Mouse (Mus musculus): ENCODE data around the gene Lep.

The Lep gene

DNA sequence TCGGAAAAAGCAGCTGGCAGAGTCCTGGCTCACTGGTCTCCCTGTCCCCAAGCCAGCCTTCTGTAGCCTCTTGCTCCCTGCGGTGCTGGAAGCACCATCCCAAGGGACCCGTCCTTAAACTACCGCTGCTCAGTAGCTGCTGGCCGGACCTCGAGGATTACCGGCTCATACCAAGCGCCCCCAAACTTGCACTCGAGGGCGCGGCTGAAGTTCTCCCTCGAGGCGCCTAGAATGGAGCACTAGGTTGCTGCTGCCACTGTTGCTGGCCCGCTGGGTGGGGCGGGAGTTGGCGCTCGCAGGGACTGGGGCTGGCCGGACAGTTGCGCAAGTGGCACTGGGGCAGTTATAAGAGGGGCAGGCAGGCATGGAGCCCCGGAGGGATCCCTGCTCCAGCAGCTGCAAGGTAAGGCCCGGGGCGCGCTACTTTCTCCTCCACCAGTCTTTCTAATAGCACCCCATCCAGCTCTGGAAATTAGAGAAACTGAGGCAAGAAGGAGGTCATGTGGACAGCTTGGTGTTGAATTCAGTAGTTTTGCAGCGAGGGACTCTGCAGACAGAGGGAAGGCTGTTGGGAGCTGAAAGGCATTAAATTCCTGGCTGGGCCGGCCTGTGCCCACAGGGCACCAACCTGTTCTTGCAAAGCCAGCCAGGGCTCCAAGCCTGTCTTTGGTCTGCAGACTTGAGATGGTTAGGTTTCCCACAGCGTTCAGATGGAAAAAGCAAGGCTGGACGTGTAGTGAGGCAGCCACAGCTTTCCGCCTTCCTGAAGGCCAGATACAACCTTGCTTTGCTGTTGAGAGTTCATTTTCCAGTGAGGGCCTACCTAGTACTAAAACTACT is at the start of gene Lep:
Lep (plus strand) TSS at position 375 of the 840 bp plus-strand sequence.
- DNase-seq (ENCODE audit: low spot score in 2 of 2) = no peak

DNA sequence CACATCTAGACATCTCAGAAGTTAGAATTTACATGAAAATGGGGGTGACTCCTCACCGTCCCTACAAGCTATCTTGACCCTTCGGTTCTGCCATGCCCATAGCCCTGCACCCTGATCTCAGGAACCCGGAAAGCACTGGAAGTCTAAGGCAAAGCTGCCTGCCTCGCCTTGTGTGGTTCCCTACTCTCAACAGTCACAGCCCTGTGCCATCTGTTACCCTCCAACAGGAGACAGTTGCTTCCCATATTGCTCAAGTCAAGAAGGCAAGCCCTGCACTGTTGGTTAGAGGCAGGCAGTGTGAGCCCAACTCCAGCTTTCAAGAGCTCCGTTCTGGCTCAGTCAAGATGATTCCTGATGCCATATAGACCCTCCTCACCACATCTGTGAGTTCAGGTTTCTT is 48.4 kb upstream of the Lep start:
- no peak for DNase-seq (ENCODE audit: low spot score in 2 of 2)

DNA sequence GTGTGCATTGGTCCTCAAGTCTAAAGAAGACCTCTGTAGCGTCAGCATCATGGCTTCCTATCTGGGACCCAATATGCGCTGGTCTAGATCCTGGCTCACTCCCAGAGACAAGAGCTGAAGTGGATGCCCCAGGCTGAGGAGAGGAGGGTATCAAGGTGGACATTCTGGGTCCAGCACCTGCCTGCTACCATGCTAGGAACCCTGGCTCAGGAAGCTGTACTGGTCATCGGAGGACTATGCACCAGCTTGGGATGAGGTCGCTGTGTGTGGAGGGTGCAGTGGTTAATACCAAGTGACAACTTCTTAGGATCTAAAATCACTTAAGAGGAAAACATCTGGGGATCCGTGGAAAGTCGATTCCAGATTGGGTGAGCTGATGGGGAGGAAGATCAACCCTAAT is 46.8 kb upstream of the Lep start:
- DNase-seq (ENCODE audit: low spot score in 2 of 2) = no peak

DNA sequence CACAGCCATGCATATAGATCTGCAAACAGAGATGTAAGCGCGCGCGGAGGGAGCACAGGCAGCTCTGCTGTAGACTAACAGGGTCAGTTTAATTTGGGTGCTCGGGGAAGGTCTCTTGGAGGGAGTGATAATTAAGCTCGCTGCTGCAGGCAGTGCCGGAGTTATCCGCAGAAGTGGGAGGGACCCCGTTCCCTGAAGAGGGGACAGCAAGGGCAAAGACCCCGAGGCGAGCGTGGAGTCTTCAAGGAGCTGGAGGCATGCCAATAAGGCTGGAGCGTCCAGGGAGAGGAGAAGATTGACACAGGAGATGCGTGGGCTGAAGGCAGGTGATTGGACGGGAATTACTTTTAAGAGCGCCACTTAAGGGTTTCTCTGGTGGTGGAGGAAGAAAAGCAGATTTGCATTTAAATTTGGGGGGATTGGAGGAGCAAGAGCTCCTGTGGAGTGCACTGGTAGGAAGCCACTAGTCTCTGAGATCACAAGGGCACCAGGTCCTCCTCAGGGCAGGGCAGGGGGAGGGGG is 43.1 kb upstream of the Lep start:
- DNase-seq (ENCODE audit: low spot score in 2 of 2) = no peak

DNA sequence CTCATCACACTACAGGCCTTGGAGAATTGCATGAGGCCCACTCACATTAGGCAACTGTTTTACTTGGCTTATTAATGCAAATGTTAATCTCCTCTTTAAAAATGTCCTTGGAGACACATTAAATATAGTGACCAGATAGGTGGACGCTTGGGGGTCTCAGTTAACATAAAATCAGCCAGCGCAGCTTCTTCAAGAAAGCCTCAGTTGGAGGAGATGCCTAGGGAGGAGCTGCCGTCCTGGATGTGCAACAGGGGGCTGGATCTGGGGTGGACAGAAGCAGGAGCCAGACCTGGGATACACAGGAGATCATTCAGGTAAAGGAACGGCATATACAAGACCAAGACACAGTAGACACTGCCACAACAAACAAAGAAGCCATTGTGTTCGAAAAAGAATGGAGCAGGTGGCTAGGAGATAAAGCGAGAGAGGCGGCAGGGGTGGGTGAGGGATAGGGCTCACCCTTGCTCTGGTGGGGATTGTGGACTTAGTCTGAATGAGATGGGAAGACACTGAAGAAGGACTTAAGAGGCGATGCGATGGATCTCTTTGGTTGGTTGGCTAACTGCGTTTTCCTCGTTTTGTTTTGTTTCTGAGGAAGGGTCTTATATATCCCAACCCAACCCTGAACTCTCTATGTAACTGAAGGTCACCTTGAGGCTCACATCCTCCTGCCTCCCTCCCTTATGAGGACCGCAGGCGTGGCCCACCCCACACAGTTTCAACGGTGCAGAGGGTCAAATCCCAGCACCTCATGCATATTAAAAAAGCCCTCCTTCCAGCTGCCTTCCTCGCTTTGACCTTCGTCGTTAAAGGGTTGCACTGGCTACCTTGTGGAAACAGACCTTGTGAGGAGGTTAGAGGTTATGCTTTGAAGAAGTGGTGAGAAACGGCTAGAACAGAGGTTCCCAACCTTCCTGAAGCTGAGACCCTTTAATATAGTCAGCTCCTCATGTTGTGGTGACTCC is 40.0 kb upstream of the Lep start:
- no peak for DNase-seq (ENCODE audit: low spot score in 2 of 2)

DNA sequence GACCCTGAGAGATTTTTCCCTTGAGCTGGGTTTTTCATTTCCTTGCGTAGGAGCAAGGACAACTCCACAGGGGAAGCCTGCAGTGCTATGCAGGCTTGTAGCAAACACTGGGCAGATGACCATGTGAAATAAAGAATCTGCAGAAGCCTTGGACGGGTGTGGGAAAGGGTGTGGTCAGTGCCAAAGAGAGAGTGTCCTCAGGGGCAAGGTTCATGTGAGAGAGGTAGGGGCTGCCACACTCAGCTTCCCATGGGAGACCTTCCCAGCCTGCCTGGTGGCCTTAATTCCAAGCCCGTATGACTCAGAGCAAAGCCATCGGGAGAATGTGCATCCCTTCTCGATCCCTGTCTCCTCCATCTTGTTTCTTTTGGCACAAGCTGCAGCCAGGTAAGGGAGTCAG is 39.1 kb upstream of the Lep start:
- no peak for DNase-seq (ENCODE audit: low spot score in 2 of 2)

DNA sequence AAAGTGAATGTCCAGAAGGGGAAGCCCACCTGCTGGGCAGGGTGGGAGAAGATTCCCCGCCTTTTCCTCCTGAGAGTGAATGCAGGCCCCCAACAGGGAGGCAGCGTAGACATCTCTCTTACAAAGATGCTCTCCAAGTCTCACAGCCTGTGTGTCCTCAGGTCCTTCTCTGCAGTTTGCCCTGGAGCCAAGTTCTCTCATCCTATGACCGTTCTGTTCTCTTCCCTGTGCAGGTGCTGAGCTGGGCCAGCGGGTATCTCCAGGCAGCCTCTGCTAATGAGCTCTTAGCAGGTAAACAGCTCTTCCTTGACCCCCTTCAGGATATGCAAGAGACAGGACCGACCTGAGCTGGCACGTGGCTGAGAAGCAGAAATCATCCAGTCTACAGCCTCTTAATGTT is 38.5 kb upstream of the Lep start:
- no peak for DNase-seq (ENCODE audit: low spot score in 2 of 2)

DNA sequence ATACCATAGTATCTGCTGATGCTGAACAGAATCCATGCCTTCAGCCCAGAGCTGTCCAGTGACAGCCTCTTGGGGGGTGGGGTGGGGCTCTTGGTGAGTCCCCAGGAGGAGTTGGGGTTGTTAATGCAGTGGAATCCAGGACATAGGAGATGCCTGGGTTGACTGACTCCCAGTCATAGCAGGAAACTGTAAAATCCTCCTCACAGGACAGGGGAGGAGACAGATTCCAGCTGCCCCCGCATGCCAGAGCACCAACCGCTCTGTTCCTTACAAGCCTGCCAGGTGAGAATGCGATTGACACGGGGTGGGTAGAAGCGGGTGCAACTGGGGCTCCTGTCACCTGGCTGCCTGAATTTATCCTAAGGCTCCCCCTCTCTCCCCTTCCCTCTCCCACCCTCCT is 37.9 kb upstream of the Lep start:
- no peak for DNase-seq (ENCODE audit: low spot score in 2 of 2)

DNA sequence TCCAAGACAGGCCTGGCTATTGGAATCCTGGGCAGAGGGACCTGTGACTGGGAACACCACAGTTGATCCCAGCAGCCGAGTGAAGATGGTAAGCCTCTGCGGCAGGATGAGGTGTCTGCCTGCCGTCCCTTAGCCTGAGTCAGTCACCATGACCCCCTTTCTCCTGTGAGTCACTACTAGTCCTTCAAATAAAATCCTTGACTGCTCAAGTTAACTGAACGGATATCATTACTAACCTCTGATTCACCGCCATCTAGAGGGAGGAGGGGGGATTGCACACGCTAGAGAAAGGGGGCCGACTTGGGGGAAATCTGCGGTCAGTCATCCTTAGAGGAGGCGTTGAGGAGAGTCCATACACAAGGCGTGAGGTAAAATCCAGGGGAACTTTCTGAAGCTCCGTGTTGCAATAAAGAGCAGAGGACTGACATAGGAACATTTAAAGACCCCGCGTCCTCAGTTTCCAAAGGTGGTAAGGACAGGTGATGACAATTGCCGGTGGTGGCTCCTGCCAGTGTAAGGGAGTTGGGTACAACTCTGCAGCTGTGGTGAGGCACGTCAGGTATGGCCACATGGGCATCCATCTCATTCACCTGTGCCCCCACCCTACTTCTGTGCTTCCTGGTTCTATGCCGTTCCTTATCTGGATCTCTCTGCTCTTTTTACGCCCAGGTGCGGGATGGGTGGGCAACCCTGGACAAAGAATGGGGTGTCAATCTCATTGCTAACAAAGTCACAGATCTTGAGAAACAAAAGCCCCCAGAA is 36.6 kb upstream of the Lep start:
- DNase-seq (ENCODE audit: low spot score in 2 of 2) = peak in 1 of 2 experiments; percentile 68

DNA sequence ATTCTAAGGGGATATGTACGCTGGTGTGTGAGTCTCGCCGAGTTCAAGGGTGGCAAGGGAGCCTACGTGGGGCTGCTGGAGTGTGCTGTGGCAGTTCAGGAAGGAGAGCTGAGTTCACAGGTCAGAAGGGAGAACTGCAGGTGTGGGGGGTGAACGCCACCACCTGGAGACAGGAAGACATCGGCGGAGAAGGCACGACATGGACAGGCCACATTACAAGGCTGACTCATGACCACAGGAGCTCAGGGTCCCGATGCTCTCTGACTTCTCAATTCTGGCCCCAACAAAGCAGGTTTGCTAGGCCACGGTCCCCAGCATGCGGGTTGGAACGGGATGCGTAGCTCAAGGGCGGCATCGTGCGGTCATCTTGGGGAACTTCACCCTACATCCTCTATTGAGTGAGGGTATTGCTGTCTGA is 36.0 kb upstream of the Lep start:
- peak in 1 of 2 experiments; percentile 69 for DNase-seq (ENCODE audit: low spot score in 2 of 2)

DNA sequence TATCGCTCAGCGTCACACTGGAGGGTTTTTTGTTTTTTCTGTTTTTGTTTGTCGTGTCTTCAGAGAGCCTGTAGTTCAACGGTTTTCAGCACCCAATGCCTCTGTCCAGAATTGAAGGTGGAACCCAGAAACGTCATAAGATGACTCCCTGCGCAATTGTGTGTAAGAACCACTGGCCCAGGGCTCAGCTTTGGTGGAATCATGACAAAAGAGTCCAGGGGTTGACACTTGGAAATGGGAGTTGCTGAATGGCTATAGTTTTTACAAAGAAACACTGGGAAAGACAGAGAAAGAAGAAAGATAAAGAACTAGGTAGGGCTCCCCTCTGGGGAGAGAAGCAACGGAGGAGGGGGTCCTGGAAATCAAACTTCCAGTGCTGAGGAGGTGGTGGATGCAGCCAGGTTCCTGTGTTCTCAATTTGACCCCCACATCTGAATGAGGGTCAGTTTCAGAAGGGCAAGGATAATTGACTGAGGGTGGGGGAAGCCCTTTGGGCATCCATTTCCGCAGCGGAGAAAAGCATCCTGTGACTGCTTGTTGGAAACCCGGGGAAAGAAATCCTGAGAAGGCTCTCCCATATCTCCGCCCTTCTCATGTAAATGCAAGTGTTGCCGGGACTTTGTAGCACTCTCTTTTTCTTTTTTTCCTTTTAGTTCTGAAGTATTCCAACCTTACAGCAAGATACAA is 34.1 kb upstream of the Lep start:
- no peak for DNase-seq (ENCODE audit: low spot score in 2 of 2)

DNA sequence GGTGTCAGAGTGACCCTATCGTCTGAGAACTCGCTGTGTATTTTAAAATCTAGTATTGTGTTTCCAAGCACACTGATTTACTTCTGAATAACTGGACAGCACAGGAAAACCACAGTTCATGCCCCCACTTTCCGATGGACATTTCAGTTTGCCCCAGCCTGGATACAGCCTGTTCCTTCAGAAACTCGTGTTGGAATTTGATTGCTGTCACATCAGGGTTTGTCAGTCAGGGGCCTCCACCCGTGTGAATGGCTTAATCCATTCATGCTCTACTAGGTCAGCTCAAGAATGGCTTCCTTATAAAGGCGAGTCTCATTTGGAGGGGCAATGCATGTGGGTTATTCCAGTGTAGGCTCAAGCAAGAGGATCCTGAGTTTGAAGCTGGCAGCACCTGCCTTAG is 33.3 kb upstream of the Lep start:
- DNase-seq (ENCODE audit: low spot score in 2 of 2) = no peak

DNA sequence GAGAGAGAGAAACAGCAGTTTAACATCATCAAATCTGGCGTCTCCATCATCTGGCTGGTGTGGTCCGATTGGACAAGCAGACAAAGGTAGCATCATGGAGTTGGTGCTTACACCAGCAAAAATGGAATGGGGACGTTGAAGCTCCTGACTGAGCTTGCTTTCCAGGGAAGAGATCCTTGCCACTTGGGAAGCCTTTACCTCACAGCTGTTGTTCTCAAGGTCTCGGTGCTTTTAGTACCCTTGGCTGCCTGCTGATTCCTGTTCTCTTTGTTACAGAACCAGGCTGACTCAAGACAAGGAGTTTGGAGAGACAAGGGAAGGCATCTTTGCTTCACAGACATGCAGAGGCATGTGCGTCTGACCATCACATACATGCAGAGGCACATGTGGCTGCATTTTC is 31.9 kb upstream of the Lep start:
- no peak for DNase-seq (ENCODE audit: low spot score in 2 of 2)

DNA sequence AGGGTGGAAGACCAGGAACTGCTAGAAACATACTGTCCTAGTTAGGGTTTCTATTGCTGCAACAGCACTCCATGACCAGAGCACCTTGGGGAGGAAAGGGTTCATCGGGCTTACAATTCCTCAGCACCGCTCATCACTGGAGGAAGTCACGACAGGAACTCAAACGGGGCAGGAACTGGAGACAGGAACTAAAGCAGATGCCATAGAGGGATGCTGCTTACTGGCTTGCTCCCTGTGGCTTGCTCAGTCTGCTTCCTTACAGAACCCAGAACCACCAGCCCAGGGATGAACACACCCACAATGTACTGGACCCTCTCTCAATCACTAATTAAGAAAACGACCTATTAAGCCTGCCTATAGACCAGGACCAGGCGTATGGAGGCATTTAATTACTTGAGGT is 30.5 kb upstream of the Lep start:
- no peak for DNase-seq (ENCODE audit: low spot score in 2 of 2)

DNA sequence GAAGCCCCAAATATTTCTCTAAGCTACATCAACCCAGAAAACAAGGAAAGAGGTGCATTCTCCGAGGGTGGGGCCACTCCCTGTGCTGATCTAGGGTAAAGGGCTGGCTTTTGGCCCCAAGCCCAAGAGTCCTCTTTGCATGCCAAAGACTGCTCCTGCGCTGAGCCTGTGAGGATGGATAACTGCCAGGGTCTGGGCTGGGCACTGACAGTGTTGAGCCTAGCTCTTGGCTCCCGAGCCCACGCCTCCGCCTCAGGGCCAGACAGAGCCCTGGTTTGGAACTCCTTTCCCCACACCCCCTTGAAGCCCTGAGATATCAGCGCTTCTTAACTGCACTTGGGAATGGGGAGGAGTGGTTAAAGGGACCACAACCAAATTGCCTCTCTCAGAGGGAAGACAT is 28.8 kb upstream of the Lep start:
- DNase-seq (ENCODE audit: low spot score in 2 of 2) = no peak

DNA sequence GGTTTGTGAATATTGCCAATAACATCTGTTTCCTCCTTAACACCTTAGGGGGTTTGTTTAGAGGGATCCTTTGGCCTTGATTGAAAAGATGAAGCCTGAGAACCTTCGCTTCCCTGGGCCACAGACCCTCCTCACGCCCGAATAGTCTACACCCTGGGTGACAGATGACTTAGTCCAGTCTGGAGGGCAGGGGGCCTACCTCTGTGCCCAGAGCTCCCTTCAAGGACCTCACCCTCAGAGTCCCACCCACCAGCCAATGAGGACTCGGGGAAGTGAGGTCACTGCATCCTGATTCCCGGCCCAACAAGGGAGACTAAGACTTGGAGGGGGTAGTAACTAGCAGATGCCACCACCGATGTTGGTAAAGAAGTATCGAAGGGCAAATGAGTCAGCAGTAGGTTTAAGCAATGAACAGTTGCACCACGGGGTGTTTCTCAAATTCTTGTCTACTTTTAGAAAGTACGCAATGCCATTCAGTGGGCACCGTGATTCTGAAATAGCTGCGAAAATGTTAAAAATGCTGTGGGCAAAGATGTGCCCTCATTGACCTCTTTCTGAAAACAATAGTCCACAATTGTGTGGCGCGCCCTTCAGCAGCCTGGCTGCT is 28.2 kb upstream of the Lep start:
- no peak for DNase-seq (ENCODE audit: low spot score in 2 of 2)

DNA sequence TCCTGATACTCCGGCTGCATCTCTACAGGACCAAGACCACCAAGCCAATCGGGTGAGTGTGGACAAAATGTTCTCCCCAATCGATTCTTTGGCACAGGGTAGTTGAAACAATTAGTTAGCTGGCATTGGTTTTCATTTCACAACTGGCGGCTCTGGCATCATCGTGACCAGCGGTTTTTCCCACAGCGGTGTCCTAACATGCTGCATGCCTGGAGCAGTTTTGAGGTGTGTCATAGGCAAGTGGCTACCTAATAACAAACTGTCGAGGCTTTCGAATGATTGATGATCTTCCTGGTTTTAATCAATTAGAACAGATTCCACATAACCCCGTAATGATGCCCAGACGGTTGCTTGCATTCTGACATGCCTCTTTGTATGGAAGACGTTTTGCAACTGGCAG is 27.6 kb upstream of the Lep start:
- no peak for DNase-seq (ENCODE audit: low spot score in 2 of 2)

DNA sequence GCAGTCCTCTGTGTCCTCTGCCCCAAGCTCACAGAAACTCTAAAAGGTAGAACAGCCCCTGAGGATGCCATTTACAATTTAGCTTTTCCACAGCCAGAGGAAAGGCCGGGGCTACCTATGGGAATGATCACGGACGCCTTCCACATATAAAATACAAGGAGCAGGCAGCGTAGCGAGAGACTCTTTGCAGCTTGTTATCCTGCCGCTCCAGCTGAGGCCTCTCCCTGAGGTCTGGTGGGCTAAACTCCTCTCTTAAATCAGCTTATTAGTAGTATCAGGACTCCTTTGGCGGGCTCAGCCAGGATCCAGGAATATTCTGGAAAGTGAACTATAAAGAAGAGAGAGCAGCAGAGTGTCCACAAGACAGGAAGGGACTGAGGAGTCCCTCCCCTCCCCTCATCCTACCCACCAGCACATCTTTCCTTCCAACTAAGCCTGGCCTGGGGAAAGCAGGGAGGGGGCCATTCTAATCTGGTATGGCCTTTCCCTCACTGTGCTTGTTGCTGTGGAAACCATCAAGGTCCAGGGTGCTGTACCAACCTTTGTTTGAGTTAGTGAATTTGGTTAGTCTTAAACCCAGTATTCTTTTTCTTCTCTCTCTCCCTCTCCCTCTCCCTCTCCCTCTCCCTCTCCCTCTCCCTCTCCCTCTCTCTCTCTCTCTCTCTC is 25.9 kb upstream of the Lep start:
- no peak for DNase-seq (ENCODE audit: low spot score in 2 of 2)

DNA sequence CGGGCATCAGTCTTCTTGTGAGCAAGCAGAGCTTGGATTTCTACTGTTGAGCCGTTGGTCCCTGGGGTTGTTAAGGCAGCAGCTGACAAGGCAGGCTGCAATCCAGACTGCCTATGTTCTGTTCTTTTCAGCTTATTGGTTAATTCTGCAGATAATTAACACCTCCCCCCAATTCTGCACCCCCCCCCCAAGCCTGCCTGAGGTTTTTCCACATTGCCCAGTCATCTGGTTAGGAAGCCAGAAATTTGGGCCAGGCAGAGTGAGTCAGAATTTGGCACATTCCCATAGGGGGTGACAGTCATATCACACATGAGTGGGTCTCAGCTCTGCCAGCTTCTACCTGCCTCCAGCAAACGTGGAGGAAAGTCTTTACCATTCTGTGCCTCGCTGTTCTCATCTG is 23.3 kb upstream of the Lep start:
- DNase-seq (ENCODE audit: low spot score in 2 of 2) = no peak

DNA sequence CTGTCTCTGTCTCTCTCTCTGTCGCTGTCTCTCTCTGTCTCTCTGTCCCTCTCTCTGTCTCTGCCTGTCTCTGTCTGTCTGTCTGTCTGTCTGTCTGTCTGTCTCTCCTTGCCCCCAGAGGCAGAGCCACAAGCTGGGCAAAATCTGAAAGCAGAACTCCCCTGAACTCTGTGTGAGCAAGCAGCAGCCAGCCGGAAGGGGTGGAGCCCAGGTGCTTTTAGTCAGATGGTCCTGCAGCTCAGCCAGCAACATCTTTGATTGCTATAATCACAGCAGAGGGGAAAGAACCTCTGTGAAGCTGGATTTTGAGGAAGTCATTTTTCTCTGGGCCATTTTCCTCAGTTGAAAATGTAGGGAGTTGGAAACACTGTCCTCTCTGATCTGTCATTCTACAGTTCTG is 19.8 kb upstream of the Lep start:
- DNase-seq (ENCODE audit: low spot score in 2 of 2) = no peak

All from left cerebral cortex, adult 9 months (tissue).